Mouse (Mus musculus) adrenal gland, adult 8-10 months (tissue): ENCODE measurements around the gene Dio1. TPM values are rescaled to one million over a fixed set of nuclear protein-coding genes. Genes with fewer than 3 reads are reported as not detected.

ENCODE experiments used
- DNase-seq: peaks from one replicate; pipeline ENCODE4 v3.0.0; 2022
- total RNA-seq, 4 experiments: library from RNA; stranded (reverse); gene quantifications; 2 replicates each; pipeline ENCODE4 v1.2.4; 2022

Dio1 gene
- not detected for total RNA-seq

DNA sequence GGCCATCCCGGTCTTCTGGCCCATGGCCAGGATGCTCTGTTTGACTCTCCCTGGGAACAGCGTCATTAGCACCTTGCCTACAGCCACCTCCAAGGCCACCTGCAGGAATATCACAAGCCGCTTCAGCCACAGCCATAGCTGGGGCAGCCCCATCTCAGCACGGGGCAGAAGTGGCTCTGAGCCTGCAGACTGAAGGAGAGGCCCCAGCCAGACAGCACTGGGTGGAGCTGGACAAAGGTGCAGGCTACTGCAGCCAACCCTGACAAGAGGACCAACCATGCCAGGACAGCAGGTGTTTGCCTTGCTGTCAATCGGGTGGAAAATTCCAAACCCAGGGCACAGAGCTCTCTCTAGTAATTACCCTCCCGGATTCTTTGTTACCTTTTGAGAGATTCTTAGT is at the start of gene Dio1:
Gene Dio1 (minus strand): TSS at position 204 of the 400 bp plus-strand sequence.
- no peak for DNase-seq

DNA sequence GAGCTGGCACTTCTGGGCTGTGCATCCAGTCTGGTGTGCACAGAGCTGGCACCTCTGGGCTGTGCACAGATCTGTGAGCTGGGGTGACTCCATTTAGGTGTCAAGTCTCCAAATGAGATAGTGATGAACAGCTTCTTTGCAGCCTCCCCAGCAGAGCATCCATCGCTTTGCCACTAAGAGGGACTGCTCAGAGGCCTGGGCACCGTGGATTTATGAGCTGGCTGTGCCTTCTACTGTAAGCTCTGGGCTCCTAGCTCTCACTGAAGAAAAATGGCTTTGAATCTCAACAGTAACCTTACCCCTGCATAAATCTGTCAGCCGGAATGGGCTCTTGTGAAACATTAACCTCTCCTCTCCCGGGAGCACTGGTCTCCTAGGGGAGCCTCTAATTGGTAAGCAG is 47.6 kb upstream of the Dio1 start:
- no peak for DNase-seq

GRCm38 (mm10) chr4:107354126-107354525 is 47.2 kb upstream of the Dio1 start:
- DNase-seq = no peak

GRCm38 (mm10) chr4:107353612-107354011 is 46.6 kb upstream of the Dio1 start:
- no peak for DNase-seq

DNA sequence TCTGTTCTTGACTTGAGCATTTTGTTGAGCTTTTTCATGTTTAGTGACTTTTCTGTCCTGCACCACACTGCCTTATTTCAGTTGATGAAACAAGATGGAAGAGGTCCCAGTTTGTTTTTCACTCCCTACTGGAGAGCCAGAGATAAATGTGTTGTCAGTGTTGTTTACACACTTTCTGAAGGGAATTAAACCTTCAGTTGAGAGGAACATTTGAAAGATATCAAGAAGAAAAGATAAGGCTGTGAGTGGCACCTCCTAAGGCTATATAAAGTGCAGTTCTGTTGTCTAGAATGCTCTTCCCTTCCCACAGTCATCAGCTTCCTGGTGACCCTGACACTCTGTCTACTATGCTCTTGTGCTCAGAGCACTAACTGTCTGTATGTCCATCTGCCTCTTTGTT is 44.4 kb upstream of the Dio1 start:
- no peak for DNase-seq

DNA sequence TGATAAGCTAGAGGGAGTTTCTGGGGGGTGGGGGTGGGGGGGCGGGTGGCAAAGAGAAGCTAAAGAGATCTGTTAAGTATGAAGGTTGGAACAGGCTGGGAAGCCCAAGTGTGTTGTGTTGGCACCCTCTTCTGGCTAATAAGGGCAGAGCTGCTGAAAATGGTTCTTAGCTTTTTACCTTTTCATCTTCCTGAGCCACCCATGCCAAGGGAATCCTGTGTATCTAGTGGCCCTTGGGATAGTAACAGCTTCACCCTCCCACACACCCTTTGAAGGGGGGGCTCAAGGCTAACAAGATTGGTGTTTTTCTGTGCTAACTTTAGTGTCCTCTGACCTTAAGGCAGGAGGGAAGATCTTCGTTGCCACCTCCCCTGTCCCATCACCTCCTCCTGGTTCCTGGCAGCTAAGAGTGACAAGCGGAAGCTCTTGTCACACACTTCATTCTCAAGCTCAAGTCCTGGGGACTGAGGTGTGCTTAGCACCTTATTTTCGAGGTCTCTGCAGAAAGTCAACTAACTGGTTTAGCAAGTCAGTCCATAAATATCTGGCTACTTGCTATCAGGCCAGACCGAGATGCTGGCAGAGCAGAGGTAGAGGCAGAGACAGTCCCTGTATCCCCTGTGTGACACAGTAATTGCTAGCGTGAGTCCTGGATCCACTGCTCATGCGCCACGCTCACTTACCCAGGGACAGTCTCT is 42.5 kb upstream of the Dio1 start:
- DNase-seq = no peak

DNA sequence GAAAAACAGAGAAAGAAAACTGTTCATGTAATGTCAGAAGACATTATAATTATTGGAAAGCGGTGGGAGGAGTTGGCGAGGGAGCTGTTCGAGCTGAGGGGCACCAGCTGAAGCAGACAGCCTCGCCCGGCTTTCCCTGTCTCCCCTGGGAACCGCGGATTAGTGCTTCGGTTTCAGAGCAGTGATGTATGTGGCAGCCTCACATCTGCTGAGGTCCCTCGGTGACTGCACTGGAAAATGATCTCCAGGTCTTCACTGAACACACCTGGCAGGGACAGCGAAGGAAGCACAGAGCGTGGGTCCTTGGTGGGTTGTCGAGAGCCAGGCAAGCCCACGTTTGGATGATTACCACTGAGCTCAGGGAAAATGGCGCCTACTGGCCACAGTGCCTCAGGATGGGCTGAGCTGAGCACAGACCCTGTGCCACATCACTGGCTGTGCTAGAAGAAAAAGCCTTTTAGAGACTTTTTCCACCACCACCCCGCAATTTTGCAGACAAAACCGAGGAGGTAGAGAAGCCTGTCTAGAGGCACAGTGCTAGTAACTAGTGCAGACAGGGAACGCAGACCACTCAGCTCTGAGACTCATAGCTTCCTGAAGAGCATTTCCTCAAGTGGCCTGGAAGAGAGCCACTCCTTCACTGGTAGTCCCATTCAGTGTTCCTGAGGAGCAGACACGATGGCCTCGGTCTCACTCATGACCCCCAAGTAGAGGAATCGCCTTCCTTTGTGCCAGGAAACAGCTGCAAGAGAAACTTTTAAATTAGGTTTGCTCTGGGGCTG is 41.8 kb upstream of the Dio1 start:
- DNase-seq = no peak

DNA sequence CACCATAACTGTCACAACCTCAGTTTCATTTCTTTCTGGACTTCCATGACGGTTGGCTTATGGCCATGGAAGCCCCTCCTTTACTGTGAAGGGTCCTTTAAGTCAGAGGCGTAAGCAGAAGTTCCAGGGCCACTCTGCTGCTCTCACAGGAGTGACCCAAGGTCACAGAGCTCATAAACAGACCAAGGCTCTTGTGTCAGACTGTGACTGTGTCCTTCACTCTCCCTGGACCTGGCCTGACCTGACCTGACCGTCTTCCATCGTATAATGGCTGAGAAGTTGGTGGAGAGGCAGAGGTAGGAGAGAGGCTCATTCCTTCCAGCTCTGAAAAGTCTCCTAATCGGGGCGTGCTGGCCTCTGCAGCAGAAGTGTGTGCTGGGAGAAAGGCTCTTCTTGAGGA is 40.3 kb upstream of the Dio1 start:
- peak; percentile 44 for DNase-seq

- no peak for DNase-seq
Measured at GRCm38 (mm10) chr4:107344612-107345011, 37.6 kb upstream of the Dio1 start.

DNA sequence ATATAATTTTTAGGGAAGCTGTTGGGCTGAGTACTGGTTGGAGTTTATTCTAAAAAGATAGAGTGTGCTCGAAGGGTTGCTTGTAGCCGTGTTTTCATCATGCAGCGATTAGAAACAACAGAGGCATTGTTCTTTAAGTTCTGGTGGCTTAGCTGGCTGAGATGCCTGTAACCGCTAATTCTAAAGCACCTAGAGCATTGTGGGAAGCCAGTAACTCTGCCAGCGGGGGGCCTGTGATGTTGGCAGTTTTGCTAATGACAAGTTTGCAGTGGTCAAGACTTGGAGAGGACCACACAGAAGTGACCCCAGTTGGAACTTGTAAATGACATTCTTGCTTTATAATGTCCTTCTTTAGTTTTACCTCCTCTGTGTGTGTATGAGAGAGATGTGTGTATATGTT is 34.4 kb upstream of the Dio1 start:
- no peak for DNase-seq

DNA sequence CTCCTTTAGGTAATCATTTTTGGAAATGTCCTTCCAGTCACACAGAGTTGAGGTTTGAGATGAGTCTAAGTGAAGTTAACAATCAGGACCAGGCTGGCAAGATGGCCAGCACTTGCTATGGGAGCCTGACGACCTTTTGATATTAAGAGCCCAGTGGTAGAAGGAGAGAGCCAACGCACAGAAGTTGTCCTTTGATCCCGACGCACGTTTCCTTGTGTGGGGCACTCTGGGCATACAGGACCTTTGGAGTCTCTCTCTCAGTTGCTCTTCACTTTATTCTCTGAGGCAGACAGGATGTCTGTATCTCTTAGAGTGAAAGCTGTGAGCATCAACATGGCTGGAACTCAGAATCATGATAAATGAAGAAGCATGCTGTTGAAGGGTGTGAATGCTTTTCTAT is 30.5 kb upstream of the Dio1 start:
- DNase-seq = no peak

- DNase-seq = no peak
Measured at GRCm38 (mm10) chr4:107336356-107336755, 29.4 kb upstream of the Dio1 start.

DNA sequence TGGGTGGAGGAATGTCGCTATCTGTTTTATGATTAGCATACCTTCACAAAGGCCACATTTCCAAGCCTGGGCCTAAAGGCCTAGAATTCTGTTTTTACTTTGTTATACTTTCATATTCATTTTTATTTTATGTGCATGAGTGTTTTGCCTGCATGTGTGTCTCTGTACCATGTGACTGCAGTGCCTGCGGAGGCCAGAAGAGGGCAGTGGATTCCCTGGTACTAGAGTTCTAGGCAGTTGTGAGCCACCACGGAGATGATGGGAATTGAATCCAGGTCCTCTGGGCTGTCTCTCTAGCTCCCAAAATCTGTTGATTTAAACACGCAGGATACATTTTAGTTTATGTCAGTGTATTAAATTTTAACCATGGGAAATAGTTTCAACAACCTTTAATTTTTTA is 26.5 kb upstream of the Dio1 start:
- no peak for DNase-seq

- no peak for DNase-seq
Measured at GRCm38 (mm10) chr4:107328530-107328929, 21.6 kb upstream of the Dio1 start.

- DNase-seq = no peak
Measured at GRCm38 (mm10) chr4:107323113-107323512, 16.1 kb upstream of the Dio1 start.

DNA sequence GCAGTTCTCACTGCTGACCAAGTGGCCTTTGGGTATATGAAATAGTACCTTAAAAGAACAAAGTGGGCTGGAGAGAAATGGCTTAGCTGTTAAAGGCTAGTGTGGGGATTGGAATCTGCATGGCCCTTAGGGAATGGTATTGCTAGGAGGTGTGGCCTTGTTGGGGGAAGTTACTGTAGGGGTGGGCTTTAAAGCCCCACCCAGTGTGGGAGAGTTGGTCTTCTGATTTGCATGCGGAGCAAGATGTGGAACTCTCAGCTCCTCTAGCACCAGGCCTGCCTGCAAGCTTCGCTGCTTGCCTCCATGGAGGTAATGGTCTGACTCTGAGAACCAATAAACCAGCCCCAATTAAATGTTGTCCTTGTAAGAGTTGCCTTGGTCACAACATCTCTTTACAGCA is 14.1 kb upstream of the Dio1 start:
- no peak for DNase-seq

DNA sequence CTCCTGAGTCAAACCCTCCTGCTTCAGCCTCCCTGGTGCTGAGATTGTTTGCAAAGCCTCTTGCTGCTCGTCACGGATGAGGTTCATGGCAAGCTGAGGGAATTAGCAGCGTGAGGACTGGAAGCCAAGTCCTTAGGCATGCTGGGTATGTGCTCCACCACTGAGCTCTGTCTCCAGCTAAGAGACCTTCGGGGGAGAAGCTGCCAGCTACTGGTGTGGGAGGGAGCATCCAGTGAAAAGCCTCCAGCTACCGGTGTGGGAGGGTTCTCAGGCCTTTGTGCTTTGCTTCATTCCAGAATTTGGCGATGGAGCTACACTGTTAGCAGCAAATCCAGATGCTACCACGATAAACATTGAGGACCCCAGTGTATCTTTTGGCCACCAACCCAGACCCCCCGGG is 11.7 kb upstream of the Dio1 start:
- DNase-seq = no peak

GRCm38 (mm10) chr4:107314479-107314805 is 7.5 kb upstream of the Dio1 start:
- DNase-seq = no peak

DNA sequence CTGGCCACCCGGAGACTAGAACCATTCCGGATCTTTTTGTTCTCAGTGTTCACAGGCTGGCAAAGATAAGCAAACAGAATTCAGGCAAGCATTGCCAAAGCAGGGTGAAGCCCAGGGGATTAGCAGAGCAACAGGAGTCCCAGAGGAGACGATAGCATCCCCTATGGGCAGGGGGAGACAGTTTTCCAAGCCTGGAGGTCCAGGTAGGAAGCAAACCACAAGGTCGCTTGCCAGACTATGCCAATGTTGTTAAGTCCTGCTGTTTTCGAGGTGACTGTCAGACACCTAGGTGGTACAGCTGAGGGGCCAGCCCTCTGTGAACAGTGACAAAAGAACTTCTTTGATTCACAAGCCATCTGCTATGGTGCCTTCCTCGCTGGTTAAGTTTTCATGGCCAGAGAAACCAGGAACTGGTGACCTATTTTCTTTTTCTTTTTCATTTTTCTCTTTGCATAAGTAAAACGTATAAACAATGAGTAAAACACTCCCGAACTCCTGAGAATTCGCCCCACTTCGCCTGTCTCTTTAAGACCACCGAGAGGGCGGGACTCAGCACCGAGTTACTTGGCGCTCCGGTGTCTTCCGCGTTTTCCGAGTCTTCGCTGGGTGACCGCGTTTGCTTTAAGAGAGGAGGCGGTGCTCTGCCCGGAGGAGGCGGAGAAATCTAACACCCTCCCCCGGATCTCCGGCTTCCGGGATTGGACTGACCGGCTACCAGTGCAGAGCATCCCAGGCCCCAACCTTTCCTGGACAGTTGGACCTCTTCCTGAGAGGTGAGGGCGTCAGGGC is 6.9 kb upstream of the Dio1 start, which contains the start of gene Yipf1:
Gene Yipf1 (plus strand): TSS at position 674 of the 789 bp plus-strand sequence.
- peak; percentile 89 for DNase-seq

DNA sequence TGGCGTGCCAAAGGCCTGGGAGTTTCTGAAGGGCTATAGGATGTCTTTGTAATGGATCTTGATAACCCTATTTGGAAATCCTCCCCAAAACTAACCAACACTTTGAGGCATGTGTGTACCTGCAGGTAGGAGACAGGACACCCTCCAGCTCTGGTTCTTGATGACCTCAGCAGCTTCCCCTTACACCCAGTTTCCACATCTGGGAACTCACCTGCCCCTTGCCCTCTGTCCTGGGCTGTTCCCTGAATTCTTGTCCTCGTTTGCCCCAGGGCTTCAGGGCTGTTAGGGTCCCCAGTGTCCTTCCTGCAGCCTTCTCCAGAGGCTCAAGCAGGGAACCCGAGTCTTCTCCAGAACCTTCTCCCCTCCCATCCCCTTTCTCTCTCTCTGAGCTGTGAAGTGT is 3.4 kb downstream of the Dio1 start:
- no peak for DNase-seq

DNA sequence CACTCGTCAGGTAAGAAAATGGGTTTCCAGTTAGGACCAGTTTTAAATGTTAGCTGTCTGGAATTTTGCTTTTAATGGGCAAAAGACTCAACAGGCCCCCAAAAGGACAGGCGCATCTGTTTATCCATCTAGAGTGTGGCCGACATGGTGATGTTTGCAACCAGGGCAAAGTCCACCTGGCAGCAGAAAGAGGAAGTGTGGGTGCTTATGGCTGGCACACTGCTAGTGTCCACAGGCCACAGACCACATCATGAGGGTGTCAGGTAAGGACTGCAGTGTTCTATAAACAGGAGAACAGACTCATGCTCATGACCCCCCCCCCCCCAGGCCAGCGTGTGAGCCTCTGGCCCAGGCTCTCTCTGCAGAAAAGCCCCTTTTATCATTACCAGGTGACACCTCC is 4.1 kb downstream of the Dio1 start:
- DNase-seq = no peak

DNA sequence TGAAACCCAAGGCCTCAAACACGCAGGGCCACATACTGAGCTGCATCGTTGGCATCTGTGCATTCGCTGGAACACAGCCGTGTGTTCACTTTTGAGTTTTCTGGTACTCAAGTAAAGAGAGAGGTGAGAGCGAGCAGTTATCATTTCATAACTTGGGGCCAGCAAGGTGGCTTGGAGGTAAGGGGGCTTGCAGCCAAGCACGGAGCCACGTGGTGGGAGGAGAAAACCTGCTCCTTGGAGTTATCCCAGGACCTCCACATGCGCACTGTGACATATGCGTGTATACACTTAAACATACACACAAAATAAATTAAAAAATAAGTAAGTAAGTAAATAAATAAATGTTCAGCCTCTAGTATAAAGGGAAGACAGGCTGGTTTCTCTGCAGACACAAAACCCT is 4.7 kb downstream of the Dio1 start:
- no peak for DNase-seq

GRCm38 (mm10) chr4:107300902-107301555 is 5.9 kb downstream of the Dio1 start:
- DNase-seq = no peak
